Mouse (Mus musculus): ENCODE results near the gene Prrx2. TPM values are rescaled to one million over a fixed set of nuclear protein-coding genes. Genes with fewer than 3 reads are reported as not detected.

Prrx2 gene
- polyA plus RNA-seq, 1 experiment from 2014 or later: 2.9 TPM

GRCm38 (mm10) chr2:30848184-30848583 lies 13.4 kb downstream of the Prrx2 start:
- 37% methylated on average over 8 of the region's 8 CpGs for WGBS
- H3K9ac ChIP-seq (ENCODE audit: low read length): no peak overlapping the region
- peaks cover 5% of the 10 kb centered on the region for H3K27me3 ChIP-seq (replicated peaks; ENCODE audit: control insufficient read depth, insufficient read depth, low read length)
- no peaks in the 10 kb centered on the region for H3K9me3 ChIP-seq (replicated peaks; ENCODE audit: control insufficient read depth, low read length)
- H3K36me3 ChIP-seq (ENCODE audit: control insufficient read depth, insufficient read depth, low read length): no peaks in the 10 kb centered on the region
- no peaks in the 10 kb centered on the region for H3K4me1 ChIP-seq (ENCODE audit: control insufficient read depth, insufficient read depth, low read length)
- no peak for ATAC-seq
- no peak overlapping the region for H3K27ac ChIP-seq (ENCODE audit: low read depth, low read length)
- H3K4me2 ChIP-seq (ENCODE audit: low read length): no peak overlapping the region
- no peak overlapping the region for H3K4me3 ChIP-seq (ENCODE audit: low read depth, low read length)
- no peak for DNase-seq (ENCODE audit: low spot score)

GRCm38 (mm10) chr2:30850581-30850980 lies 15.8 kb downstream of the Prrx2 start:
- no peak overlapping the region for H3K4me3 ChIP-seq (ENCODE audit: low read depth, low read length)
- H3K9ac ChIP-seq (ENCODE audit: low read length): no peak overlapping the region
- 83% methylated on average over 6 of the region's 6 CpGs for WGBS
- ATAC-seq: no peak
- H3K9me3 ChIP-seq (replicated peaks; ENCODE audit: control insufficient read depth, low read length): no peaks in the 10 kb centered on the region
- H3K4me1 ChIP-seq (ENCODE audit: control insufficient read depth, insufficient read depth, low read length): no peaks in the 10 kb centered on the region
- no peak for DNase-seq (ENCODE audit: low spot score)
- no peak overlapping the region for H3K27ac ChIP-seq (ENCODE audit: low read depth, low read length)
- peaks cover 5% of the 10 kb centered on the region for H3K27me3 ChIP-seq (replicated peaks; ENCODE audit: control insufficient read depth, insufficient read depth, low read length)
- no peaks in the 10 kb centered on the region for H3K36me3 ChIP-seq (ENCODE audit: control insufficient read depth, insufficient read depth, low read length)
- no peak overlapping the region for H3K4me2 ChIP-seq (ENCODE audit: low read length)

DNA sequence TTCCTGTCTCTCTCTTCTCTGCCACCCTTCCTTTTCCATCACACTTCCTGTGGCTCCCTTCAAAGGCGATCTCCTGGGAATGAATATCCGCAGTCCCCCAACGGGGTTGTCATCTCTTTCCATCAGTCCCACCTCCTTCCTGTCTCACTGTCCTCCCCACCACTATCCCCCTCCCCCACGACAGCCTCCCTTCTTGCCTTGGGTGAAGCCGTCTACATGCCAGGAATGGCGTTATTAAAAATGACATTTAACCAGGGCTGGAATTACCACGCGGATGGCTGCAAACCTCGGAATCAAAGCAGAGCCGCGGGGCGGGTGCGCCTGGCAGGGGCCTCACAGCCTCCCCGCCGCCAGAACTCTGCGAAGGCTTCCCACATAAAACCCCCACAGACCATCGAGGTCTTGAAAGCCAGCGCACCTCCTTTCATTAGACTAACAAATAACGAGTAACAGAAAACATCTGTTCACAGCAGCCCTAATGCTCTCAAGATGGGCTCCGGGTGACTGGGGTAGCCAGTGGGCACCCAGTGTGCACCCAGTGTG lies 18.1 kb downstream of the Prrx2 start:
- no peak overlapping the region for H3K4me2 ChIP-seq (ENCODE audit: low read length)
- DNase-seq (ENCODE audit: low spot score) (no peak), ATAC-seq (no peak)
- no peaks in the 10 kb centered on the region for H3K4me1 ChIP-seq (ENCODE audit: control insufficient read depth, insufficient read depth, low read length)
- H3K9ac ChIP-seq (ENCODE audit: low read length): no peak overlapping the region
- H3K4me3 ChIP-seq (ENCODE audit: low read depth, low read length): no peak overlapping the region
- no peaks in the 10 kb centered on the region for H3K27me3 ChIP-seq (replicated peaks; ENCODE audit: control insufficient read depth, insufficient read depth, low read length)
- no peaks in the 10 kb centered on the region for H3K9me3 ChIP-seq (replicated peaks; ENCODE audit: control insufficient read depth, low read length)
- 43% methylated on average over 20 of the region's 20 CpGs for WGBS
- no peak overlapping the region for H3K27ac ChIP-seq (ENCODE audit: low read depth, low read length)
- H3K36me3 ChIP-seq (ENCODE audit: control insufficient read depth, insufficient read depth, low read length): no peaks in the 10 kb centered on the region

GRCm38 (mm10) chr2:30857076-30857475 lies 22.3 kb downstream of the Prrx2 start:
- DNase-seq (ENCODE audit: low spot score) (peak; percentile 33), ATAC-seq (no peak)
- Histone ChIP-seq H3K27ac (ENCODE audit: low read depth, low read length) (no peak overlapping the region), H3K4me2 (ENCODE audit: low read length) (no peak overlapping the region), H3K9me3 (replicated peaks; ENCODE audit: control insufficient read depth, low read length) (no peaks in the 10 kb centered on the region), H3K4me3 (ENCODE audit: low read depth, low read length) (no peak overlapping the region), H3K27me3 (replicated peaks; ENCODE audit: control insufficient read depth, insufficient read depth, low read length) (no peaks in the 10 kb centered on the region), H3K36me3 (ENCODE audit: control insufficient read depth, insufficient read depth, low read length) (no peaks in the 10 kb centered on the region), H3K4me1 (ENCODE audit: control insufficient read depth, insufficient read depth, low read length) (no peaks in the 10 kb centered on the region), H3K9ac (ENCODE audit: low read length) (no peak overlapping the region)
- 68% methylated on average over 6 of the region's 6 CpGs for WGBS

- Histone ChIP-seq H3K4me1 (ENCODE audit: control insufficient read depth, insufficient read depth, low read length) (peaks cover 1% of the 10 kb centered on the region; the same call in 1 of the 2 replicates), H3K9me3 (replicated peaks; ENCODE audit: control insufficient read depth, low read length) (no peaks in the 10 kb centered on the region), H3K9ac (ENCODE audit: low read length) (no peak overlapping the region), H3K36me3 (ENCODE audit: control insufficient read depth, insufficient read depth, low read length) (no peaks in the 10 kb centered on the region), H3K27me3 (replicated peaks; ENCODE audit: control insufficient read depth, insufficient read depth, low read length) (peaks cover 9% of the 10 kb centered on the region), H3K4me3 (ENCODE audit: low read depth, low read length) (no peak overlapping the region), H3K27ac (ENCODE audit: low read depth, low read length) (no peak overlapping the region), H3K4me2 (ENCODE audit: low read length) (no peak overlapping the region)
- DNase-seq (ENCODE audit: low spot score) (no peak), ATAC-seq (no peak)
- 85% methylated on average over 5 of the region's 5 CpGs for WGBS
Observed at GRCm38 (mm10) chr2:30859782-30860181, 25.0 kb downstream of the Prrx2 start.

- WGBS: 59% methylated on average over 4 of the region's 4 CpGs
- Histone ChIP-seq H3K27ac (ENCODE audit: low read depth, low read length) (no peak overlapping the region), H3K36me3 (ENCODE audit: control insufficient read depth, insufficient read depth, low read length) (no peaks in the 10 kb centered on the region), H3K4me1 (ENCODE audit: control insufficient read depth, insufficient read depth, low read length) (peaks cover 4% of the 10 kb centered on the region; the same call in 1 of the 2 replicates), H3K9ac (ENCODE audit: low read length) (no peak overlapping the region), H3K4me2 (ENCODE audit: low read length) (no peak overlapping the region), H3K9me3 (replicated peaks; ENCODE audit: control insufficient read depth, low read length) (no peaks in the 10 kb centered on the region), H3K4me3 (ENCODE audit: low read depth, low read length) (no peak overlapping the region), H3K27me3 (replicated peaks; ENCODE audit: control insufficient read depth, insufficient read depth, low read length) (peaks cover 15% of the 10 kb centered on the region)
- DNase-seq (ENCODE audit: low spot score): no peak
- ATAC-seq: no peak
Observed at GRCm38 (mm10) chr2:30862081-30862480, 27.3 kb downstream of the Prrx2 start.

- Histone ChIP-seq H3K27ac (ENCODE audit: low read depth, low read length) (no peak overlapping the region), H3K9ac (ENCODE audit: low read length) (no peak overlapping the region), H3K36me3 (ENCODE audit: control insufficient read depth, insufficient read depth, low read length) (no peaks in the 10 kb centered on the region), H3K9me3 (replicated peaks; ENCODE audit: control insufficient read depth, low read length) (no peaks in the 10 kb centered on the region), H3K4me3 (ENCODE audit: low read depth, low read length) (no peak overlapping the region), H3K4me1 (ENCODE audit: control insufficient read depth, insufficient read depth, low read length) (peaks cover 4% of the 10 kb centered on the region; the same call in 1 of the 2 replicates), H3K27me3 (replicated peaks; ENCODE audit: control insufficient read depth, insufficient read depth, low read length) (peaks cover 15% of the 10 kb centered on the region), H3K4me2 (ENCODE audit: low read length) (no peak overlapping the region)
- no peak for ATAC-seq
- no peak for DNase-seq (ENCODE audit: low spot score)
- WGBS: 92% methylated on average over 9 of the region's 9 CpGs
Observed at GRCm38 (mm10) chr2:30863574-30863973, 28.8 kb downstream of the Prrx2 start.

GRCm38 (mm10) chr2:30864968-30865381 lies 30.2 kb downstream of the Prrx2 start:
- H3K4me3 ChIP-seq (ENCODE audit: low read depth, low read length): peak overlapping the region; percentile 15; the same call in 1 of the 2 replicates
- peaks cover 15% of the 10 kb centered on the region for H3K27me3 ChIP-seq (replicated peaks; ENCODE audit: control insufficient read depth, insufficient read depth, low read length)
- ATAC-seq (no peak), DNase-seq (ENCODE audit: low spot score) (peak; percentile 14)
- H3K9me3 ChIP-seq (replicated peaks; ENCODE audit: control insufficient read depth, low read length): no peaks in the 10 kb centered on the region
- H3K36me3 ChIP-seq (ENCODE audit: control insufficient read depth, insufficient read depth, low read length): no peaks in the 10 kb centered on the region
- no peak overlapping the region for H3K27ac ChIP-seq (ENCODE audit: low read depth, low read length)
- H3K9ac ChIP-seq (ENCODE audit: low read length): peak overlapping the region; percentile 35; the same call in 1 of the 2 replicates
- H3K4me2 ChIP-seq (ENCODE audit: low read length): peak overlapping the region; percentile 45
- peaks cover 4% of the 10 kb centered on the region; the same call in 1 of the 2 replicates for H3K4me1 ChIP-seq (ENCODE audit: control insufficient read depth, insufficient read depth, low read length)
- WGBS: 5% methylated on average over 35 of the region's 35 CpGs

DNA sequence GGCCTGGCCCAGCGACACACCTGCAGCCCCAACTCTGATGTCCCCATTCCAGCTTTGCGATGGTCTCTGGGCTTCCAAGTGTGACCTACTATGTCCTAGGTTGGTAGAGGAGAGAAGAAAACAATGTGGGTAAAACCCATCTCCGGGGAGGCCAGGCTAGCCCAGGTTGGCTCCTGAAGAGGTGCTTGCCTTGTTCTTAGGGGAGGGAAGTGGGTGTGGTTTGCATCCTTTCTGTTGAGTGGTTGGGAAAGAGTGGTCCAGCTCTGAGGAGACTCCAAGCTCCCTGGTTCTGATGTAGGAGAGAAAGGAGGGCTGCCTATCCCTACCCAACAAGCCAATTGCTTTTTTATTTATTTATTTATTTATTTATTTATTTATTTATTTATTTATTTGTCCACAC lies 30.7 kb downstream of the Prrx2 start:
- no peaks in the 10 kb centered on the region for H3K9me3 ChIP-seq (replicated peaks; ENCODE audit: control insufficient read depth, low read length)
- DNase-seq (ENCODE audit: low spot score): no peak
- peaks cover 15% of the 10 kb centered on the region for H3K27me3 ChIP-seq (replicated peaks; ENCODE audit: control insufficient read depth, insufficient read depth, low read length)
- WGBS: 45% methylated on average over 3 of the region's 3 CpGs
- H3K36me3 ChIP-seq (ENCODE audit: control insufficient read depth, insufficient read depth, low read length): no peaks in the 10 kb centered on the region
- H3K4me2 ChIP-seq (ENCODE audit: low read length): no peak overlapping the region
- peaks cover 4% of the 10 kb centered on the region; the same call in 1 of the 2 replicates for H3K4me1 ChIP-seq (ENCODE audit: control insufficient read depth, insufficient read depth, low read length)
- no peak overlapping the region for H3K9ac ChIP-seq (ENCODE audit: low read length)
- H3K4me3 ChIP-seq (ENCODE audit: low read depth, low read length): no peak overlapping the region
- no peak overlapping the region for H3K27ac ChIP-seq (ENCODE audit: low read depth, low read length)
- no peak for ATAC-seq
